Mouse (Mus musculus): ENCODE data around the gene Sgip1.

- TF ChIP-seq POLR2A (IDR thresholded peaks at IDR 0.05; ENCODE audit: low read depth, low read length) (no peak), CTCF (IDR thresholded peaks at IDR 0.05; ENCODE audit: extremely low read depth, insufficient read length, insufficient replicate concordance, low read depth, low read length) (no peak)
Observed at GRCm38 (mm10) chr4:102821786-102822185, 80.7 kb downstream of the Sgip1 start.

Measured in small intestine, adult 2 months (tissue).